Mouse (Mus musculus) midbrain, embryonic 10.5 days (tissue): ENCODE data around the gene Iqch. TPM values are rescaled to one million over a fixed set of nuclear protein-coding genes. Genes with fewer than 3 reads are reported as not detected.

ENCODE experiments used
- DNase-seq: peaks from one replicate; pipeline ENCODE4 v3.0.0-alpha.2; 2017; ENCODE audit warnings: low spot score
- H3K27ac ChIP-seq: fragments of 300-500 bp; sonication (generic); replicated peaks from 2 replicates; pipeline ENCODE4 v1.5.1; 2016; ENCODE audit warnings: mild to moderate bottlenecking
- H3K27me3 ChIP-seq: fragments of 300-500 bp; sonication (generic); 2 replicates; pipeline ENCODE4 v1.6.1; 2016; ENCODE audit warnings: low read depth, mild to moderate bottlenecking; ENCODE audit not compliant: poor library complexity, severe bottlenecking
- H3K36me3 ChIP-seq: fragments of 300-500 bp; sonication (generic); 2 replicates; pipeline ENCODE4 v1.6.1; 2016; ENCODE audit warnings: mild to moderate bottlenecking, moderate library complexity
- H3K4me1 ChIP-seq: fragments of 300-500 bp; sonication (generic); 2 replicates; pipeline ENCODE4 v1.6.1; 2016
- H3K4me3 ChIP-seq: fragments of 300-500 bp; sonication (generic); 2 replicates; pipeline ENCODE4 v1.5.1; 2016; ENCODE audit warnings: mild to moderate bottlenecking, moderate library complexity
- H3K9me3 ChIP-seq: fragments of 300-500 bp; sonication (generic); replicated peaks from 2 replicates; pipeline ENCODE4 v1.6.1; 2016; ENCODE audit warnings: mild to moderate bottlenecking
- WGBS: fragments of 180-500 bp; shearing (Covaris S2); methylation state at CpG from one replicate; pipeline ENCODE4 v1.1.7; 2016; 5-methylcytosine and 5-hydroxymethylcytosine counted together
- polyA plus RNA-seq: library from polyadenylated mRNA; unstranded; fragments of >200 nt; fragmentation: Nextera tagmentation; extraction: Ambion mirVana; gene quantifications from 2 replicates; pipeline ENCODE4 v1.2.1, GENCODE M21; 2016

The Iqch gene
- polyA plus RNA-seq, 1 experiment from 2014 or later = 0.10 TPM

DNA sequence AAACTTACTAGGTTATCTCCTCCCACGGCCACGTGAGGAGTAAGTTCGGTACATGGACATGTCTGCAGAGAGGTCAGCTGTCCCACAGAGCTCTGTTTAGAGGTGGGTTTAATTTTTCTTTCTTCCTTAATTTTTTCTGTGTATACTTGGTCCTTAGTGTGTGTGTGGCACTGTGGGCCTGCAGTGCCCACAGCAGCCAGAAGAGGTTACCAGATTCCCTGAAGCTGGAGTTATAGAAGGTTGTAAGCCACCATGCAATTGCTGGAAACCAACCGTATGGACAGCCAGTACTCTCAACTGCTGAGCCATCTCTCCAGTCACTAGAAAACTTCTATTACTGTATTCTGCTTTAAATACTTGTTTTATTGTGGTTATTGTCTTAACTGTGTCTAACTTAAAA is 29.8 kb upstream of the Iqch start:
- Histone ChIP-seq H3K4me3 (no peak overlapping the region), H3K27ac (no peak overlapping the region), H3K9me3 (no peaks in the 10 kb centered on the region), H3K4me1 (peaks cover 19% of the 10 kb centered on the region), H3K27me3 (no peaks in the 10 kb centered on the region), H3K36me3 (peaks cover 59% of the 10 kb centered on the region)
- 77% methylated on average over 4 of the region's 4 CpGs for WGBS
- DNase-seq = no peak

DNA sequence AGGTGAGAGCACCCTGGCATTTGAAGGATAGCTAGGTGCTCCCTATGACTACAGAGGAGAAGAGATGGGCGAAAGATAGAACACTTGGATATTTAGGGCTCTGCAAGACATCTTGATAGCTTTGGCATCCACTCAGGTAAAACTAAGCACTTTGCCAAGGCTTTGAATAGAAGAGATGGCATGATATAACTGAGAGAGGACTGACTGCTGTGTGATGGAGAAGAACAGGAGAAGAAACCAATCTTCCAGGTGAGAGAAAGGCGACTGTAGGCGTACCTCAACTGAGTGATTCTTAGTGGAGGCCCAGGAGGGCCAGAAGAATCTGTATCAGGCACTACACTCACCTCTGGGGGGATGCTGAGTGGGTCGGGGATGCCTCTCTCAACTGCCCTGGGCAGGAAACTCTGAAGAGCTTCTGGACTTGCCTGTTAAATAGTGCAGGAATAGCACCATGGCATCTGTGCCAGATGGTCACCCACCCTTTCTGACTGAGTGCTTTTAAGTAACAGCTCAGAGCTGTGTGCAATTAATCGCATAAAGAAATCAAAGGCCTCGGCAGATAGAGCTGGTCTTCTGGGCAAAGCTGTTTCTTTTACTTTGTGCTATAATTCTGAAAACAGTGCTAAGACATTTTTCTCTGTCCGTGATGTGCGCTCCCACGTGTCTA is 22.9 kb upstream of the Iqch start:
- Histone ChIP-seq H3K4me3 (no peak overlapping the region), H3K9me3 (no peaks in the 10 kb centered on the region), H3K4me1 (peaks cover 34% of the 10 kb centered on the region), H3K27ac (no peak overlapping the region), H3K36me3 (peaks cover 75% of the 10 kb centered on the region), H3K27me3 (no peaks in the 10 kb centered on the region)
- WGBS = 94% methylated on average over 9 of the region's 9 CpGs
- DNase-seq = no peak

- 79% methylated on average over 15 of the region's 15 CpGs for WGBS
- Histone ChIP-seq H3K27me3 (no peaks in the 10 kb centered on the region), H3K27ac (no peak overlapping the region; the same call in 1 of the 2 replicates), H3K4me1 (peaks cover 34% of the 10 kb centered on the region), H3K36me3 (peaks cover 76% of the 10 kb centered on the region), H3K9me3 (no peaks in the 10 kb centered on the region), H3K4me3 (no peak overlapping the region)
- no peak for DNase-seq
These were observed 21.7 kb upstream of the Iqch start for GRCm38 (mm10) chr9:63623895-63624569.

- H3K4me3 ChIP-seq = no peak overlapping the region
- 98% methylated on average over 2 of the region's 2 CpGs for WGBS
- no peak for DNase-seq
- no peak overlapping the region for H3K27ac ChIP-seq
- peaks cover 19% of the 10 kb centered on the region for H3K4me1 ChIP-seq
- H3K36me3 ChIP-seq = peaks cover 56% of the 10 kb centered on the region
- H3K27me3 ChIP-seq = no peaks in the 10 kb centered on the region
- H3K9me3 ChIP-seq = no peaks in the 10 kb centered on the region; the same call in 1 of the 2 replicates
These were observed 15.7 kb upstream of the Iqch start for GRCm38 (mm10) chr9:63617967-63618366.

DNA sequence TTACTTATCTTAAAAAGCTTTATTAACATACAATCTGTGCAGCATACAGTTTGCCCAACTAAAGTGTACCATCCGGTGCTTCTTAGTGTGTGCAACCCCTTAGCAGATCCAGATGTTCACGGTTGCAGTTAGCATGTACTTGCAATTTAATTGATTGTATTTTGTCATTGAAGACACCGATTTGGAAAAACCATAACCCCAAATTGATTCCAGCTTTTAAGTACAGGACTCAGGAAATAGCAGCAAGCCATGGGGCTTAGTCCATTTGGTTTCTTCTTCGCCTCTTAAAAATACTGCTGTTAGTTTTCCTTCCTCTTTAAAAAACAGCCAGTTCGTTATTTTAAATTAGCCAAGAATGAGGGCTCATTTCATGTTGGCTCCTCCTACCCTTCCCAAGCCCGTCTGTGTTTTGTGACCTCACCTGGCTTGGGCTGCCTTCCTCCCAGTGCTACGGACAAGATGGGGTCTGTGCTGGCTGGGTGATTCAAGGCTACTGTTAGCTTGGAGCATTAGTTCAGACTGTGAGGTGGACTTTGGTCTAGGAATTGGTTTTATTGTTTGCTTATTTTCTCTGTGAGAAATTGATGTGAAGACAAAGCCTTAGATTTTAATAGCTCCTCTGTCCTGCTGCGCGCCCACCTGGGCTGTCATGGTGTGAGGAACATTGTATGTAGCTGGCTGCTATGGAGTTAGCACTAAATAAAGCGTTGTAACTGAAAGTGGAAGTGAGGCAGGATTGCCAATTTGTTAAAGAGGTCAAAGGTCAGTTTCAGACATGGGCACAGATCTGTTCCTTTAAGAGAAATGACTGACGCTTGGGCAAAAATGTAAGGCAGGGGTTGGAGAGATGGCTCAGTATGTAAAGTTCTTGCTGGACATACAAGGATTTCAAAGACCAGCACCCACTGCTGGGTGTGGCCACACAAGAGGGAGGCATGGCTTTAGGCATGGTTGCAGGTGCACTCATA is 12.0 kb upstream of the Iqch start:
- Histone ChIP-seq H3K4me3 (no peak overlapping the region), H3K36me3 (peaks cover 34% of the 10 kb centered on the region), H3K27ac (no peak overlapping the region), H3K4me1 (peaks cover 41% of the 10 kb centered on the region), H3K9me3 (no peaks in the 10 kb centered on the region; the same call in 1 of the 2 replicates), H3K27me3 (no peaks in the 10 kb centered on the region)
- WGBS = 84% methylated on average over 11 of the region's 11 CpGs
- no peak for DNase-seq

GRCm38 (mm10) chr9:63613569-63613968 is 11.3 kb upstream of the Iqch start:
- 60% methylated on average over 1 of the region's 1 CpGs for WGBS
- Histone ChIP-seq H3K4me3 (no peak overlapping the region), H3K4me1 (peaks cover 48% of the 10 kb centered on the region), H3K9me3 (no peaks in the 10 kb centered on the region; the same call in 1 of the 2 replicates), H3K27me3 (no peaks in the 10 kb centered on the region), H3K27ac (no peak overlapping the region; the same call in 1 of the 2 replicates), H3K36me3 (peaks cover 27% of the 10 kb centered on the region)
- DNase-seq = no peak

GRCm38 (mm10) chr9:63612565-63613515 is 10.5 kb upstream of the Iqch start:
- no peak for DNase-seq
- WGBS = 60% methylated on average over 16 of the region's 16 CpGs
- H3K4me1 ChIP-seq = peaks cover 56% of the 10 kb centered on the region
- no peaks in the 10 kb centered on the region for H3K27me3 ChIP-seq
- H3K36me3 ChIP-seq = peaks cover 19% of the 10 kb centered on the region
- H3K27ac ChIP-seq = no peak overlapping the region; the same call in 1 of the 2 replicates
- no peaks in the 10 kb centered on the region; the same call in 1 of the 2 replicates for H3K9me3 ChIP-seq
- no peak overlapping the region for H3K4me3 ChIP-seq

- Histone ChIP-seq H3K27ac (peak overlapping the region; percentile 15; the same call in 1 of the 2 replicates), H3K27me3 (no peaks in the 10 kb centered on the region), H3K4me1 (peaks cover 60% of the 10 kb centered on the region), H3K4me3 (no peak overlapping the region), H3K9me3 (no peaks in the 10 kb centered on the region; the same call in 1 of the 2 replicates), H3K36me3 (peaks cover 11% of the 10 kb centered on the region)
- WGBS = 72% methylated on average over 5 of the region's 5 CpGs
- DNase-seq = no peak
These were observed 9.7 kb upstream of the Iqch start for GRCm38 (mm10) chr9:63611967-63612366.

GRCm38 (mm10) chr9:63610841-63611366 is 8.6 kb upstream of the Iqch start:
- no peaks in the 10 kb centered on the region for H3K9me3 ChIP-seq
- H3K36me3 ChIP-seq = 0 out of 2 replicates have a peak, but pooled peaks cover 5% of the 10 kb centered on the region
- no peaks in the 10 kb centered on the region for H3K27me3 ChIP-seq
- H3K4me1 ChIP-seq = peaks cover 60% of the 10 kb centered on the region
- DNase-seq = peak; percentile 45
- peak overlapping the region; percentile 50; the same call in 1 of the 2 replicates for H3K27ac ChIP-seq
- WGBS = 20% methylated on average over 13 of the region's 13 CpGs
- H3K4me3 ChIP-seq = no peak overlapping the region

DNA sequence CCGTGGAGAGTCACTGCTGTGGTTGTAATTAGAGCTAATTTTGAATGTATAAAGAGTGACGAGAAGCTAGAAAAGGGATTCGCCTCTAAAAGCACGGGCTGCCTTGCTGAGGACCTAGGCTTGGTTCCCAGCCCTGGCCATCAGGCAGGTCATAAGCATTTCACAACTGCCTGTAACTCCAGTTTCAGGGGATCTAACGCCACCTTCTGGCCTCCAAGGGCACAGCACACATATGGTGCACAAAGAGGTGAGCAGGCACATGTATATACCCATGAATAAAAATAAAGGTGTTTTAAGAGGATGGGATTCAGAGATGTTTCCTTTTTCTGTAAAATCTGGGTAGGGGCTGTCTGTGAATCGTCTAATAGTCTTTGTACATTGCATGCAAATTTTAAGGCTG is 7.9 kb upstream of the Iqch start:
- Histone ChIP-seq H3K36me3 (0 out of 2 replicates have a peak, but pooled peaks cover 5% of the 10 kb centered on the region), H3K4me1 (peaks cover 63% of the 10 kb centered on the region), H3K27ac (no peak overlapping the region), H3K9me3 (no peaks in the 10 kb centered on the region), H3K27me3 (no peaks in the 10 kb centered on the region), H3K4me3 (no peak overlapping the region)
- WGBS = 92% methylated on average over 6 of the region's 6 CpGs
- no peak for DNase-seq

DNA sequence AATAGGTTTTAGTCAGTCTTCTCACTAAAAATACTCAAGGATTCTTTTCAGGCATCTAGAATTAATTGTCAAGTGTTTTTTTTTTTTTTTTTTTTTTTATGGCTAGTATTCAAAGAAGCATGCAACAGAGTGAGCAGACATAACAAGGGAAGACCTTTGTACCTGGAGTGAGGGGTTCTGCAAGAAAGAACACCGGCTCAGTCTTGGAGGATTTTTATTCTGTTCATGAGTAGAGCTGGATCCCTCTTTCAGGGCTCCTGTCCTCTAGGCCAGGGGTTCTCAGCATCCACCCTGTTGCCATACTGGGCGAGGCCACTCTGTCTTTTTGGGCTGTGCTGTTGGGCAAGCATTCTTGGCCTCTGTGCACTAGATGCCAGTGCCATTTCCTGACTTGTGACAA is 7.5 kb upstream of the Iqch start:
- Histone ChIP-seq H3K36me3 (0 out of 2 replicates have a peak, but pooled peaks cover 5% of the 10 kb centered on the region), H3K27ac (no peak overlapping the region), H3K4me3 (no peak overlapping the region), H3K9me3 (no peaks in the 10 kb centered on the region), H3K27me3 (no peaks in the 10 kb centered on the region), H3K4me1 (peaks cover 67% of the 10 kb centered on the region)
- DNase-seq = no peak
- WGBS = 97% methylated on average over 2 of the region's 2 CpGs
